Mouse (Mus musculus) myocyte (in vitro differentiated cells): ENCODE data around the gene Sult2b1. TPM values are rescaled to one million over a fixed set of nuclear protein-coding genes. Genes with fewer than 3 reads are reported as not detected.

Source experiments
- H3K27me3 ChIP-seq: one replicate; pipeline ENCODE4 v1.6.1; 2011; ENCODE audit not compliant: control insufficient read depth, insufficient read depth, insufficient read length
- H3K36me3 ChIP-seq: one replicate; pipeline ENCODE4 v1.6.1; 2011; ENCODE audit not compliant: control insufficient read depth, insufficient read depth
- H3K4me2 ChIP-seq: one replicate; pipeline ENCODE4 v1.6.1; 2011; ENCODE audit warnings: low read depth, control low read depth
- H3K4me3 ChIP-seq: one replicate; pipeline ENCODE4 v1.5.1; 2011; ENCODE audit warnings: mild to moderate bottlenecking, control low read depth, moderate library complexity
- H3K79me2 ChIP-seq: one replicate; pipeline ENCODE4 v1.6.1; 2011; ENCODE audit not compliant: control insufficient read depth, insufficient read depth
- H3ac ChIP-seq: one replicate; pipeline ENCODE4 v1.6.1; 2011; ENCODE audit not compliant: control insufficient read depth, insufficient read length
- CEBPB ChIP-seq: IDR thresholded peaks from 2 replicates; pipeline ENCODE4 v1.6.1; 2011; ENCODE audit warnings: mild to moderate bottlenecking, moderate library complexity; ENCODE audit not compliant: poor library complexity, insufficient read depth, severe bottlenecking
- E2F4 ChIP-seq: IDR thresholded peaks from one replicate; pipeline ENCODE4 v1.6.1; 2011; ENCODE audit warnings: mild to moderate bottlenecking, control low read depth, moderate library complexity; ENCODE audit not compliant: insufficient read depth
- MAX ChIP-seq: IDR thresholded peaks from one replicate; pipeline ENCODE4 v1.6.1; 2011; ENCODE audit warnings: low read depth, mild to moderate bottlenecking, control low read depth
- MYOD1 ChIP-seq, 3 experiments: IDR thresholded peaks; one replicate each; pipeline ENCODE4 v1.6.1; 2011; ENCODE audit warnings: control low read depth in 2 of 3, low read depth in 2 of 3, mild to moderate bottlenecking in 2 of 3, moderate library complexity in 1 of 3; ENCODE audit not compliant: insufficient read length in 2 of 3, control insufficient read depth in 1 of 3
- MYOG ChIP-seq, 3 experiments: IDR thresholded peaks; one replicate each; pipeline ENCODE4 v1.6.1; 2011; ENCODE audit warnings: control low read depth in 2 of 3, low read depth in 2 of 3, mild to moderate bottlenecking in 2 of 3; ENCODE audit not compliant: insufficient read length in 2 of 3, control insufficient read depth in 1 of 3, insufficient read depth in 1 of 3
- POLR2A ChIP-seq: IDR thresholded peaks from one replicate; pipeline ENCODE4 v1.6.1; 2011; ENCODE audit warnings: low read depth, mild to moderate bottlenecking, control low read depth, moderate library complexity; ENCODE audit not compliant: insufficient read length
- POLR2AphosphoS2 ChIP-seq: IDR thresholded peaks from one replicate; pipeline ENCODE4 v1.6.1; 2011; ENCODE audit warnings: low read depth, control low read depth; ENCODE audit not compliant: insufficient read length
- REST ChIP-seq: IDR thresholded peaks from one replicate; pipeline ENCODE4 v1.6.1; 2011; ENCODE audit warnings: mild to moderate bottlenecking, control low read depth, moderate library complexity; ENCODE audit not compliant: insufficient read depth, insufficient read length
- SRF ChIP-seq: IDR thresholded peaks from one replicate; pipeline ENCODE4 v1.6.1; 2011; ENCODE audit warnings: low read depth; ENCODE audit not compliant: control insufficient read depth, insufficient read length
- TCF12 ChIP-seq: IDR thresholded peaks from one replicate; pipeline ENCODE4 v1.6.1; 2011; ENCODE audit warnings: mild to moderate bottlenecking, control low read depth; ENCODE audit not compliant: poor library complexity, insufficient read depth, severe bottlenecking
- TCF3 ChIP-seq: IDR thresholded peaks from one replicate; pipeline ENCODE4 v1.6.1; 2011; ENCODE audit warnings: low read depth, control low read depth; ENCODE audit not compliant: insufficient read length
- USF1 ChIP-seq: IDR thresholded peaks from one replicate; pipeline ENCODE4 v1.6.1; 2011; ENCODE audit warnings: low read depth, mild to moderate bottlenecking, control low read depth, moderate library complexity
- polyA plus RNA-seq: library from polyadenylated mRNA; unstranded; fragments of >200 nt; fragmentation: generic; extraction: Trizol; gene quantifications from one replicate; pipeline ENCODE4 v1.2.1, GENCODE M21; 2012; ENCODE audit warnings: missing spikeins

Sult2b1 gene
- polyA plus RNA-seq, 1 experiment = 0.47 TPM

DNA sequence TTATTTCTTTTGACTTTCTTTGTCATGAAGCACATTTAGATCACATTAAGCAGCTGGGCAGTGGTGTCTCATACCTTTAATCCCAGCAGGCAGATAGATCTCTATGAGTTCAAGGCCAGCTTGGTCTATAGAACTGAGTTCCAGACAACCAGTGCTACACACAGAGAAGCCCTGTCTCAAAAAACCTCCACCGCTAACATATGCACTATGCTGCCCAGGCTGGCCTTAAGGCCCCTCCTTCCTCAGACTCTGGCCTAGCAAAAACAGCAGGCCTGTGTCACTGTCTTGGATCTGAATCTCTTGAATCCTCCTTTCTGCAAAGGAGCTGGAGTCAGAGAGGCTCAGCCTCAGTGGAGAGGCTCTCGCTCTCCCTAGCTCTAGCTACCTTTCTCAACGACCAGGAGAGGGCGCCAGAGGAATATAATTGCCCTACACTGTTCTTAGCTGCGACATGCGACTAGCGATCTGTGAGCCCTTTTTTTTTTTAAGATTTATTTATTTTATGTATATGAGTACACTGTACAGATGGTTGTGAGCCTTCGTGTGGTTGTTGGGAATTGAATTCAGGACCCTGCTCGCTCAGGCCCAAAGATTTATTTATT is 45.2 kb downstream of the Sult2b1 start:
- no peak overlapping the region for H3K4me3 ChIP-seq
- no peak overlapping the region for H3K4me2 ChIP-seq
- H3K36me3 ChIP-seq = no peaks in the 10 kb centered on the region
- H3ac ChIP-seq = no peak overlapping the region
- no peaks in the 10 kb centered on the region for H3K79me2 ChIP-seq
- TF ChIP-seq REST = no peak
- TF ChIP-seq TCF3 = no peak
- no peak for TF ChIP-seq CEBPB
- TF ChIP-seq POLR2A = no peak
- no peak for TF ChIP-seq SRF
- H3K27me3 ChIP-seq = no peaks in the 10 kb centered on the region

DNA sequence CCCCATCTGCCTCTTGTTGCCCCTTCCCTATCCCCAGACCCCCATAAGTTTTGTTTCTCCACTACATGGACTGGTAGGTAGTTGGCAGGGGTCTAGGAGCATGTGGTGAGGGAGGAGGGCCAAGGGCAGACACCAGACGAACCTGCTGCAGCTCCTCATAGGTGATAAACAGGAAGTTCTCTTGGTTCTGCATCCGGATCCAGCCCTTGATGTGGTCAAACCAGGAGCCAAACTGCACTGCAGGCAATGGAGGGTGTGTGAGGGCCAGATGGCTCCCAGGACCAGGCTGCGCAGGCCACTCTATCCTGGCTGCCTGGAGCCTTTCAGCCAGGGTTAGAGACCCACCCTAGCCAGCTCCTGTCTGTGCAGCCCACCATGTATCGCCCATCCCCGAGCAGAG is 51.0 kb downstream of the Sult2b1 start:
- H3K36me3 ChIP-seq = no peaks in the 10 kb centered on the region
- no peak overlapping the region for H3ac ChIP-seq
- TF ChIP-seq TCF12 (no peak), E2F4 (no peak), USF1 (no peak), TCF3 (no peak), CEBPB (no peak), MAX (no peak), POLR2A (no peak), REST (no peak), SRF (no peak)
- H3K4me3 ChIP-seq = no peak overlapping the region
- no peaks in the 10 kb centered on the region for H3K79me2 ChIP-seq
- H3K27me3 ChIP-seq = no peaks in the 10 kb centered on the region
- H3K4me2 ChIP-seq = no peak overlapping the region

DNA sequence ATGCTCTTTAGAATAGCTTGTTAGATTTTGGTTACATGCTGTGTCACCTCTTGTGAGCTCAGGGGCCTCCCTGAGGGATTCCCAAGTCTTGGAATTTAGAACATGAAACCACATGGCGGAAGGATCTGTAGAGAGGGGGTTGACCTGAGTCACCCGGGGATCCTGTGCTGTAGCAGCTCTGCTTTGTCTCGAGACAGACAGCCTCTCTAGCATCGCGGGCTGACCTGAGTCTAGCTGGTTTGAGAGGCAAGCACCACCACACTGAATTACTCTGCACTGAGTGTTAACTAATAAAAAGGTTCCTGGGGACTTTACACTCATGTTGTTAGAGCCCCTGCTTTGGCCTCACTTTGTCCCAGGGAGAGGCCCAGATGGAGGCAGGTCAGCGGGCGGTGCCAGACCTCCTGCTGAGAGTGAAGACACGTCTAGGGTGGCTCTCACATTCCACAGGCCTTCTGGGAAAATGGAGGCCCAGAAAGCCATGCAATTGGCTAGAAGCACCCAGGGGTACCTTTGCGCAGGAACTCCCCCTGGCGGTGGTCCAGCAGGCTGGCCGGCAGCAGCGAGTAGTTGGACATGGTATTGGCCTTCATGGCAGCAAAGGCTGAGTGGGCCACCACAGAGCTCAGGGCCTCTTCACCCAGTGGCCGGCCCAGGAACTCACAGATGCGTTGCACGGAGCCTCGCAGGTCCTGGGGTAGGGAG is 53.6 kb downstream of the Sult2b1 start:
- H3K4me3 ChIP-seq = no peak overlapping the region
- H3K36me3 ChIP-seq = no peaks in the 10 kb centered on the region
- no peak overlapping the region for H3ac ChIP-seq
- no peak for TF ChIP-seq SRF
- TF ChIP-seq REST = no peak
- TF ChIP-seq USF1 = no peak
- no peak for TF ChIP-seq TCF12
- peak; percentile 7 for TF ChIP-seq POLR2AphosphoS2
- TF ChIP-seq E2F4 = no peak
- no peaks in the 10 kb centered on the region for H3K27me3 ChIP-seq
- H3K4me2 ChIP-seq = no peak overlapping the region
- no peaks in the 10 kb centered on the region for H3K79me2 ChIP-seq

DNA sequence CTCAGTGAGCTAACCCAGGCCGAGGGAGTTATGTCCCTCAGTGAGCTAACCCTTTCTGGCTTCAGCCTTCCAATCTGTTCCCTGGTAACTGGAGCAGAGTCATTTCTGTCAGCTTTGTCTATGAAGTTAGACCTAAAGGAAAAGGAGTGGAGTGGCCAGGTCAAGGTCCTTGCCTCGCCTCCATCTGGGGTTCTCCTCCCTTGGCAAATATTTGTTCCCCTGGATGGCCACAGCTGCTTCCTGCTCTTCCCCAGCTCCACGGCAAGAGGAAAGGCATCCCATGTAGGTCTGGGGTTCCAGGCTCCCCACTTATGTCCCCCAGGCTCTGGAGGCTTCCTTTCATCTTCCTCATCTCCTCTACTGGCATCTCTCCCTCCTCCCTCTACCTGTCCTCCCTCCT is 56.8 kb downstream of the Sult2b1 start:
- H3K4me3 ChIP-seq = no peak overlapping the region
- H3K27me3 ChIP-seq = no peaks in the 10 kb centered on the region
- H3K4me2 ChIP-seq = no peak overlapping the region
- no peak overlapping the region for H3ac ChIP-seq
- no peaks in the 10 kb centered on the region for H3K36me3 ChIP-seq
- TF ChIP-seq MAX = no peak
- no peak for TF ChIP-seq REST
- TF ChIP-seq USF1 = no peak
- no peak for TF ChIP-seq E2F4
- TF ChIP-seq SRF = no peak
- no peak for TF ChIP-seq TCF12
- H3K79me2 ChIP-seq = no peaks in the 10 kb centered on the region

DNA sequence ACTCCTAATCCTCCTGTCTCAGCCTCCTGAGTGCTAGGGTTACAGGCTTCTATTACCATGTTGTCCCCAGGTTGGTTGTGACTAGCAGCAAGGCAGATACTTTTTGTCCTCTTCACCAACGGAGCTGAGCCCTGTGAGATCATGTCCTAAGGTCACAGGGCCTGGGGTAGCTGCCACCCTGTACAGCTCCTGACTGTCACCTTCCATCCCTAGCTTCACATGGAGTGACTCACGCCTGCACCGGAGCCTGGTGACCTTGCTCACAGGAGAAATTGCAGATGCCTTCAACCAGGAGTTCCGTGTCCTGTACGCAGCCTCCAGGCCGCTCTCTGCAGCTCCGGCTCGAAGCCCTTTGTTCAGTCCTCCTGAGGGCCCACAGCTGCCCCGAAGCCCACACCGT is 58.0 kb downstream of the Sult2b1 start:
- no peaks in the 10 kb centered on the region for H3K36me3 ChIP-seq
- no peak overlapping the region for H3ac ChIP-seq
- H3K4me2 ChIP-seq = no peak overlapping the region
- no peaks in the 10 kb centered on the region for H3K79me2 ChIP-seq
- TF ChIP-seq REST = no peak
- no peaks in the 10 kb centered on the region for H3K27me3 ChIP-seq
- H3K4me3 ChIP-seq = no peak overlapping the region

DNA sequence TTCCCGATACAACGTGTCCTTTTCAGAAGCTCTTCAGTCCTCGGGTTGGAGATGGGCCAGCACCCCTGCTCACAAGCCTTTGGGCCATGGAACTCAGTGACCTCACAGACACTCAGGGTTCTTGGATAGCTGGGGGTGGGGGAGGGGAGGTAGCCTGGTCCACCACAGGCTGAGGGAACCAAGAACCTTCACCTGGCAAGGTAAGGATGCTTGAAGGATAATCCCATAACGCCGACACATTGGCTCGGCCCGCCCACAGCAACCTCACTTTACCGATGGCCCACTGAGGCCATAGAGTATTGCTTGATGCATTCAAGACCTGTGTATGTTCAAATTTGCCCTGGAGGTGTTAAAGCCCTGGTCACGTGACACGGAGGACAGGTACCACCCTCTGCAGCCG is 58.8 kb downstream of the Sult2b1 start, which contains the start of gene Spaca4:
Gene Spaca4 (minus strand): TSS at position 101 of the 400 bp plus-strand sequence.
- no peaks in the 10 kb centered on the region for H3K36me3 ChIP-seq
- H3K4me3 ChIP-seq = no peak within 1 kb of the TSS
- no peak within 1 kb of the TSS for H3K4me2 ChIP-seq
- no peak within 1 kb of the TSS for H3ac ChIP-seq
- H3K27me3 ChIP-seq = no peaks in the 10 kb centered on the region
- no peak for TF ChIP-seq REST
- TF ChIP-seq MAX = no peak
- no peak for TF ChIP-seq USF1
- no peak for TF ChIP-seq SRF
- TF ChIP-seq MYOG (IDR thresholded peaks at IDR 0.05; ENCODE audit: control insufficient read depth in 1 of 3, insufficient read depth in 1 of 3, insufficient read length in 2 of 3, low read depth in 2 of 3) = no peak
- TF ChIP-seq E2F4 = no peak
- no peak for TF ChIP-seq TCF3
- TF ChIP-seq CEBPB = no peak
- TF ChIP-seq POLR2A = no peak
- TF ChIP-seq POLR2AphosphoS2 = no peak
- no peak for TF ChIP-seq TCF12
- no peak for TF ChIP-seq MYOD1 (IDR thresholded peaks at IDR 0.05; ENCODE audit: control insufficient read depth in 1 of 3, insufficient read length in 2 of 3, low read depth in 2 of 3)
- H3K79me2 ChIP-seq = no peaks in the 10 kb centered on the region
